Comparison of ENCODE assay signal across 8 mouse cellular contexts in genomic region chr5:38560586-38561425, GRCm38 (mm10). TPM values are rescaled to one million over a fixed set of nuclear protein-coding genes. Genes with fewer than 3 reads are reported as not detected.
DNase-seq lines count a peak whose midpoint lies in the region; ATAC-seq and TF ChIP-seq lines count a peak whose summit lies in the region.

No protein-coding gene starts in this region.

- H3K79me3 ChIP-seq in C2C12 (ENCODE audit: low read depth), result peaks cover 55% of the 10 kb centered on the region

- peak overlapping the region; percentile 97 for H3K9ac ChIP-seq in intestine, postnatal 0 days (ENCODE audit: low read depth, low read length)
- peak overlapping the region; percentile 94 for H3K9ac ChIP-seq in liver, embryonic 13.5 days

- H3K4me3 ChIP-seq in C2C12 (ENCODE audit: insufficient read depth, poor library complexity, severe bottlenecking), result peak overlapping the region; percentile 90
- peak overlapping the region; percentile 98 for H3K4me3 ChIP-seq in intestine, postnatal 0 days (ENCODE audit: low read depth, low read length)
- peak overlapping the region; percentile 90 for H3K4me3 ChIP-seq in liver, embryonic 13.5 days (replicated peaks)

- H3K9me3 ChIP-seq in intestine, postnatal 0 days (ENCODE audit: control insufficient read depth), result no peaks in the 10 kb centered on the region
- no peaks in the 10 kb centered on the region for H3K9me3 ChIP-seq in liver, embryonic 13.5 days (replicated peaks)

- no peaks in the 10 kb centered on the region for H3K27me3 ChIP-seq in C2C12 (ENCODE audit: control insufficient read depth, insufficient read depth, insufficient read length)
- no peaks in the 10 kb centered on the region for H3K27me3 ChIP-seq in intestine, postnatal 0 days (replicated peaks; ENCODE audit: control insufficient read depth, insufficient read depth, low read length)
- no peaks in the 10 kb centered on the region for H3K27me3 ChIP-seq in liver, embryonic 13.5 days

- no peak for TF ChIP-seq CTCF in C2C12 (IDR thresholded peaks at IDR 0.05; ENCODE audit: control insufficient read depth, insufficient read depth, insufficient read length)
- TF ChIP-seq CTCF in intestine, postnatal 0 days (IDR thresholded peaks at IDR 0.05; ENCODE audit: low read depth), result no peak

- peaks cover 69% of the 10 kb centered on the region for H3K79me2 ChIP-seq in C2C12 (ENCODE audit: control insufficient read depth, insufficient read depth)

- peak overlapping the region; percentile 97 for H3ac ChIP-seq in C2C12 (ENCODE audit: control insufficient read depth, insufficient read length, low read depth)

- H3K36me3 ChIP-seq in C2C12 (ENCODE audit: control insufficient read depth, insufficient read depth), result peaks cover 42% of the 10 kb centered on the region
- H3K36me3 ChIP-seq in intestine, postnatal 0 days (ENCODE audit: control insufficient read depth, insufficient read depth), result peaks cover 35% of the 10 kb centered on the region
- H3K36me3 ChIP-seq in liver, embryonic 13.5 days, result peaks cover 40% of the 10 kb centered on the region

- H3K4me2 ChIP-seq in intestine, postnatal 0 days (replicated peaks; ENCODE audit: low read depth), result peak overlapping the region; percentile 83
- peak overlapping the region; percentile 85 for H3K4me2 ChIP-seq in liver, embryonic 13.5 days

- peak; percentile 55 for ATAC-seq in intestine, postnatal 0 days
- ATAC-seq in liver, embryonic 13.5 days (ENCODE audit: low read depth), result peak; percentile 27

- peak; percentile 52 for DNase-seq in adipocyte (ENCODE audit: low spot score)
- DNase-seq in embryo, embryonic 10.5 days (ENCODE audit: low spot score), result peak; percentile 45
- DNase-seq in heart, adult 11 months, result peak; percentile 98
- peak; percentile 59 for DNase-seq in liver, embryonic 13.5 days
- DNase-seq in naive thymus-derived CD4-positive, alpha-beta T cell, adult 2 months (ENCODE audit: low read depth), result peak; percentile 70
- peak; percentile 57 for DNase-seq in thymus, postnatal 0 days (ENCODE audit: low spot score)

- 0% methylated on average over 38 of the region's 41 CpGs for WGBS in intestine, postnatal 0 days
- WGBS in liver, embryonic 13.5 days (ENCODE audit: insufficient replicate concordance), result under 1% methylated on average over 33 of the region's 41 CpGs

- H3K4me1 ChIP-seq in intestine, postnatal 0 days (replicated peaks; ENCODE audit: control insufficient read depth, insufficient read depth, low read length), result 0 out of 2 replicates have a peak, but pooled peaks cover 11% of the 10 kb centered on the region
- H3K4me1 ChIP-seq in liver, embryonic 13.5 days (replicated peaks), result peaks cover 52% of the 10 kb centered on the region

- peak overlapping the region; percentile 98 for H3K27ac ChIP-seq in intestine, postnatal 0 days (ENCODE audit: low read depth, low read length)
- peak overlapping the region; percentile 93 for H3K27ac ChIP-seq in liver, embryonic 13.5 days

TF ChIP-seq in C2C12, 6 proteins besides CTCF, POLR2A, EP300 and RAD21:
- TF ChIP-seq MYOD1 (IDR thresholded peaks at IDR 0.05; ENCODE audit: control insufficient read depth, insufficient read length, low read depth), result no peak
- TF ChIP-seq MYOG (IDR thresholded peaks at IDR 0.05; ENCODE audit: control insufficient read depth, extremely low read depth, insufficient read length), result no peak
- TF ChIP-seq MAX (IDR thresholded peaks at IDR 0.05), result no peak
- no peak for TF ChIP-seq USF1 (IDR thresholded peaks at IDR 0.05; ENCODE audit: low read depth)
- TF ChIP-seq CEBPB (IDR thresholded peaks at IDR 0.05; ENCODE audit: low read depth), result no peak
- no peak for TF ChIP-seq FOSL1 (IDR thresholded peaks at IDR 0.05; ENCODE audit: insufficient read depth, low read length, poor library complexity, severe bottlenecking)
TF ChIP-seq in C2C12: peak in this region for 0.

RNA-seq across cellular contexts. Expression of gene Wdr1, which starts 2.2 kb away (rescaled TPM):
- polyA plus RNA-seq in C2C12 (2012; fragmentation: generic; extraction: Trizol), result 348 TPM
- polyA plus RNA-seq in intestine, postnatal 0 days (2015; fragmentation: Nextera tagmentation; extraction: Ambion mirVana), result 173 and 176 TPM in 2 replicates
- polyA plus RNA-seq in liver, embryonic 13.5 days (2015; fragmentation: Nextera tagmentation; extraction: Ambion mirVana), result 89.7 and 98.1 TPM in 2 replicates
- polyA plus RNA-seq in thymus, postnatal 0 days (2015; fragmentation: Nextera tagmentation; extraction: Ambion mirVana), result 265 and 280 TPM in 2 replicates

RNA-seq across cellular contexts. Expression of gene Slc2a9, which starts 57.9 kb away (rescaled TPM):
- polyA plus RNA-seq in C2C12 (2012; fragmentation: generic; extraction: Trizol), result 1.4 TPM
- 2.4 and 3.4 TPM in 2 replicates for polyA plus RNA-seq in intestine, postnatal 0 days (2015; fragmentation: Nextera tagmentation; extraction: Ambion mirVana)
- polyA plus RNA-seq in liver, embryonic 13.5 days (2015; fragmentation: Nextera tagmentation; extraction: Ambion mirVana), result 0.80 and 0.88 TPM in 2 replicates
- polyA plus RNA-seq in thymus, postnatal 0 days (2015; fragmentation: Nextera tagmentation; extraction: Ambion mirVana), result 4.7 and 5.2 TPM in 2 replicates

Comparison
In these comparisons a context has a peak if more than half of its experiments do, and no peak if none do; other contexts are left out.
1. Peak in every context shown above with its lines: DNase-seq, ATAC-seq, H3K4me3 ChIP-seq and H3K27ac ChIP-seq.
2. DNase-seq: peak in every context shown above with its lines; median percentile 98 in heart, adult 11 months; 70 in naive thymus-derived CD4-positive, alpha-beta T cell, adult 2 months; 59 in liver, embryonic 13.5 days; 57 in thymus, postnatal 0 days; 52 in adipocyte; 45 in embryo, embryonic 10.5 days.